ENCODE assay signal across 8 mouse cellular contexts in genomic region chr11:74832503-74833143, GRCm38 (mm10). TPM values are rescaled to one million over a fixed set of nuclear protein-coding genes. Genes with fewer than 3 reads are reported as not detected.
DNase-seq lines count a peak whose midpoint lies in the region; ATAC-seq and TF ChIP-seq lines count a peak whose summit lies in the region.

No protein-coding gene starts in this region.

- no peaks in the 10 kb centered on the region for H3K9me3 ChIP-seq in ES-E14 (ENCODE audit: control insufficient read depth, insufficient read depth, low read depth, low read length)
- no peaks in the 10 kb centered on the region for H3K9me3 ChIP-seq in forebrain, embryonic 10.5 days
- no peaks in the 10 kb centered on the region for H3K9me3 ChIP-seq in hindbrain, embryonic 11.5 days (ENCODE audit: control insufficient read depth, low read length)

- H3K36me3 ChIP-seq in ES-E14 (ENCODE audit: control insufficient read depth, insufficient read depth, low read length, poor library complexity, severe bottlenecking) = peaks cover 5% of the 10 kb centered on the region; the same call in 1 of the 2 replicates
- H3K36me3 ChIP-seq in forebrain, embryonic 10.5 days (replicated peaks) = peaks cover 10% of the 10 kb centered on the region
- H3K36me3 ChIP-seq in hindbrain, embryonic 11.5 days (ENCODE audit: control insufficient read depth, insufficient read depth, low read length) = no peaks in the 10 kb centered on the region

- no peak for ATAC-seq in hindbrain, embryonic 11.5 days (ENCODE audit: low FRiP score)
- ATAC-seq in megakaryocyte progenitor cell, adult 5-6 weeks (replicated peaks; ENCODE audit: poor library complexity) = peak; percentile 16

- peak overlapping the region; percentile 65 for H3K9ac ChIP-seq in ES-E14 (ENCODE audit: insufficient read depth, low read depth, low read length, poor library complexity, severe bottlenecking)
- H3K9ac ChIP-seq in hindbrain, embryonic 11.5 days (ENCODE audit: low read depth, low read length) = peak overlapping the region; percentile 20; the same call in 1 of the 2 replicates

- peak overlapping the region; percentile 58 for H3K4me2 ChIP-seq in hindbrain, embryonic 11.5 days (replicated peaks; ENCODE audit: low read depth, low read length)

- 2% methylated on average over 26 of the region's 26 CpGs for WGBS in forebrain, embryonic 10.5 days
- under 1% methylated on average over 26 of the region's 26 CpGs for WGBS in hindbrain, embryonic 11.5 days

- H3K4me1 ChIP-seq in ES-E14 (ENCODE audit: control insufficient read depth in 2 of 2, insufficient read depth in 2 of 2, low read length in 2 of 2, poor library complexity in 1 of 2) = peaks cover 5 to 33% of the 10 kb centered on the region in 2 experiments; a peak in 3 of 4 replicates
- peaks cover 85% of the 10 kb centered on the region for H3K4me1 ChIP-seq in forebrain, embryonic 10.5 days
- H3K4me1 ChIP-seq in hindbrain, embryonic 11.5 days (replicated peaks; ENCODE audit: control insufficient read depth, insufficient read depth, low read length) = peaks cover 17% of the 10 kb centered on the region

- in situ Hi-C loops in ES-E14 (cut with MboI; ENCODE audit: low sequenced_read_pairs in 2 of 2, unreplicated experiment in 2 of 2) = no loop called here

- intact Hi-C loops in left cerebral cortex, postnatal 25 days (cut with DNase I) = loop anchor here (5.0 to 10.0 kb wide), 3 partner anchors 110 to 342 kb away; partner anchors contain the start of genes Cluh, Ovca2 and Pafah1b1

- DNase-seq in ES-E14 (ENCODE audit: low read depth, low spot score) = peak; percentile 43
- peak; percentile 87 for DNase-seq in brain, adult 2 months (ENCODE audit: low read depth, low spot score)
- DNase-seq in forebrain, embryonic 10.5 days (ENCODE audit: extremely low spot score, low spot score) = peak; percentile 56
- DNase-seq in hindbrain, embryonic 11.5 days (ENCODE audit: low spot score) = peak; percentile 73
- DNase-seq in left cerebral cortex, postnatal 25 days (ENCODE audit: low spot score in 2 of 2) = peak; percentile 61 to 77
- peak; percentile 80 to 84 for DNase-seq in right cerebral cortex, postnatal 10 days (ENCODE audit: low spot score in 2 of 2)
- DNase-seq in yolk sac, embryonic 10.5 days (ENCODE audit: low spot score) = peak; percentile 80

- H3K27me3 ChIP-seq in forebrain, embryonic 10.5 days (ENCODE audit: poor library complexity, severe bottlenecking) = peaks cover 25% of the 10 kb centered on the region
- no peaks in the 10 kb centered on the region for H3K27me3 ChIP-seq in hindbrain, embryonic 11.5 days (ENCODE audit: control insufficient read depth, insufficient read depth, low read length)

- H3K27ac ChIP-seq in ES-E14 (ENCODE audit: insufficient read depth, low read depth, low read length, poor library complexity, severe bottlenecking) = peak overlapping the region; percentile 67; the same call in 1 of the 2 replicates
- peak overlapping the region; percentile 91 for H3K27ac ChIP-seq in forebrain, embryonic 10.5 days
- peak overlapping the region; percentile 89 for H3K27ac ChIP-seq in hindbrain, embryonic 11.5 days (ENCODE audit: low read depth, low read length)

- H3K4me3 ChIP-seq in ES-E14 (ENCODE audit: insufficient read depth in 1 of 2, low read depth in 1 of 2, low read length in 2 of 2, poor library complexity in 1 of 2, severe bottlenecking in 1 of 2) = peak overlapping the region; percentile 51 to 95
- H3K4me3 ChIP-seq in forebrain, embryonic 10.5 days = peak overlapping the region; percentile 90
- peak overlapping the region; percentile 74 for H3K4me3 ChIP-seq in hindbrain, embryonic 11.5 days (ENCODE audit: low read depth, low read length)

TF ChIP-seq in ES-E14, 5 proteins besides CTCF, POLR2A, EP300 and RAD21:
- TF ChIP-seq MAFK (IDR thresholded peaks at IDR 0.05; ENCODE audit: insufficient read depth, low read depth, low read length) (peak; percentile 39; the same call in 1 of the 2 replicates), ZNF384 (IDR thresholded peaks at IDR 0.05; ENCODE audit: low read depth, low read length) (no peak)

RNA-seq across cellular contexts. Expression of gene Mnt, which starts 1.9 kb away (rescaled TPM):
- total RNA-seq in ES-E14 (2012; rRNA removed) = 10.2 and 10.3 TPM in 2 replicates
- polyA plus RNA-seq in forebrain, embryonic 10.5 days (2016; fragmentation: Nextera tagmentation; extraction: Ambion mirVana) = 4.7 and 4.9 TPM in 2 replicates
- 4.8 and 5.0 TPM in 2 replicates for polyA plus RNA-seq in hindbrain, embryonic 11.5 days (2014; fragmentation: Nextera tagmentation; extraction: Ambion mirVana)
- 10 to 100 TPM; 27.4 to 29.3 TPM for total RNA-seq in left cerebral cortex, postnatal 25 days (2021)
- 13.1 and 15.0 TPM in 2 replicates for total RNA-seq in megakaryocyte progenitor cell, adult 5-6 weeks (2015)
- 2.7 and 3.2 TPM in 2 replicates for total RNA-seq in megakaryocyte progenitor cell, adult 5-6 weeks (2017)
